Mouse (Mus musculus): ENCODE data around the gene Slc25a12. TPM values are rescaled to one million over a fixed set of nuclear protein-coding genes. Genes with fewer than 3 reads are reported as not detected.
A peak's percentile ranks its signal among the peaks of the same experiment; 100 is the strongest.
"Not testable (repeated sequence)": the region's sequence is repeated elsewhere in the genome, so short reads cannot be mapped to it uniquely, and the experiment has no call there.

The Slc25a12 gene
- 27.3 and 29.2 TPM in 2 replicates for polyA plus RNA-seq (2015; fragmentation: Nextera tagmentation; extraction: Ambion mirVana)

DNA sequence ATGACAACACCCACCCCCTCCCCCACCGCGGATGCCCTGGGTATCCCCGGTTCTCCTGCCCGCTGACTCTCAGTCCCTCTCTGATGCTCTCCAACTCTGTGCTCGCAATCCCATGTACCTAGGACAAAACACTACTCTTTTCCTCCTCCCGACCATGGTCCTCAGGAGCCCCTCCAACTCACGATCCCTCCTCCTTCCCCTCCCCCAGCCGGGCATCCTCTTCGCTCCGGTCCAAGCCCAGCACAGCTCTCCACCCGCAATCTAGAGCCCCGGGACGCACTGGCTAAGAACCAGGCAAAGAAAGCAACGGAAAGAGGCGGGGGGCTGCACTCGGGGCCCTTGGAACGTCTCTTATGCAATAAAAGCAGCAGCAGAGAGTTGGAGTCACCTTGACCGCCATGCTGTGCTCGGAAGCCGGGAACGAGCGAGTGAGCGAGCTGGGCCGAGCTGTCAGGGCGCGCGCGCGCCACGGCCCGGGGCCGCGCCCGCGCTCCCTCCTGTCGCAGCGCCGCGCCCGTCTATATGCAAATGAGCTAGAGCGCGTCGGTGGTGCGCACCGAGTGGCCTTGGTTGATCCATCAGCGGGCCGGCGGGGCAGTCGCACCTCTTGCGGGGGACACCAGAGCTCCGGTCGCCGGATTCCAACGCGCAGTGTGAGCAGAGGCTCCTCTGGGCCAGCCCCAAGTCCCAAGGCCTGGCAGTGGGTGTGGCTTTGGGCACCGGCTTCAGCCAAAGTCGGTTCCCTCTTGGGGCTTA is at the start of gene Slc25a12:
Gene Slc25a12, minus strand, starts transcription at position 625 of the 756 bp plus-strand sequence.
- Histone ChIP-seq H3K4me2 (replicated peaks) (peak within 1 kb of the TSS; percentile 80), H3K27ac (peak within 1 kb of the TSS; percentile 58; the same call in 1 of the 2 replicates), H3K4me1 (replicated peaks) (no peaks in the 10 kb centered on the region), H3K36me3 (no peaks in the 10 kb centered on the region), H3K9me3 (no peaks in the 10 kb centered on the region), H3K27me3 (replicated peaks) (no peaks in the 10 kb centered on the region), H3K4me3 (replicated peaks) (peak within 1 kb of the TSS; percentile 70), H3K9ac (peak within 1 kb of the TSS; percentile 72)
- peak; percentile 97 for ATAC-seq
- WGBS: under 1% methylated on average over 57 of the region's 57 CpGs

DNA sequence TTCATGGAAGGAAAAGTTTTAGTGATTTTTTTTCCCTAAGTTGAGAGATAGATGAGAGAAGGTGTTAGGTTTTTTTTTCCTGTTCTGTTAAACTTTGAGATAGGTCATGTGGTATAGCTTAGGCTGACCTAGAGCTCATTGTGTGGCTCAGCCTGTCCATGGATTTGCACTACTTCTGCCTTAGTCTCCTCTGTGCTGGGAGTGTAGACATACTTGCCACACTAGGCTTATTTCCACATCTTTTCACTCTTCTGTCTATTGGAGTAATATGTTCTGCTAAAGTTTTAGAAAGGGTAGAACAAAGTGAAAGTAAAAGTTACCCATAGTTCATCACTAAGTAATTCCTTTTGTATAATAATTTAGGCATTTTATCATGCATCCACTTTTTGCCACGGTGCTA is 38.1 kb upstream of the Slc25a12 start:
- no peak overlapping the region for H3K4me3 ChIP-seq (replicated peaks)
- no peaks in the 10 kb centered on the region for H3K9me3 ChIP-seq
- H3K36me3 ChIP-seq: no peaks in the 10 kb centered on the region
- no peak overlapping the region for H3K4me2 ChIP-seq (replicated peaks)
- no peaks in the 10 kb centered on the region for H3K27me3 ChIP-seq (replicated peaks)
- no peak overlapping the region for H3K9ac ChIP-seq
- no peak overlapping the region for H3K27ac ChIP-seq
- WGBS: 88% methylated on average over 1 of the region's 1 CpGs
- ATAC-seq: no peak
- H3K4me1 ChIP-seq (replicated peaks): no peaks in the 10 kb centered on the region

DNA sequence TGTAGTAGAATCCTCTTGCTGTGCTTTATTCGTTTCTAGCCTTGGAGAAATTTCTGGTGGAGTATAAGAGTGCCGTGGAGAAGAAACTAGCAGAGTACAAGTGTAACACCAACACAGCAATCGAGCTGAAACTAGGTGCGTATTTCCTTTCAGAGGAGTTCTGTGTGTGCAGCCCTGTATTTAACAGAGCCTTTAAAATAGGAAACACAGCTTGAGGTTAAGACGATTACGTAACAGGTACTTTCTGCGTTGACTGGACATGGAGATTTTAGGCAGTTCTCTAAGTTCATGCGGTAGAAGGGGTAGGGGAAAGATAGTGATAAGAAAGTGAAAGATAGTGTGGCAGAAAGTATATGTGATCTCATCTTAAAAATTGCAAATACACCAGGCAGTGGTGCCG is 22.3 kb upstream of the Slc25a12 start:
- Histone ChIP-seq H3K36me3 (peaks cover 8% of the 10 kb centered on the region; the same call in 1 of the 2 replicates), H3K9me3 (no peaks in the 10 kb centered on the region), H3K27ac (no peak overlapping the region), H3K4me2 (replicated peaks) (peak overlapping the region; percentile 74), H3K9ac (peak overlapping the region; percentile 92), H3K4me1 (replicated peaks) (no peaks in the 10 kb centered on the region), H3K27me3 (replicated peaks) (no peaks in the 10 kb centered on the region), H3K4me3 (replicated peaks) (peak overlapping the region; percentile 99)
- 55% methylated on average over 9 of the region's 9 CpGs for WGBS
- no peak for ATAC-seq

DNA sequence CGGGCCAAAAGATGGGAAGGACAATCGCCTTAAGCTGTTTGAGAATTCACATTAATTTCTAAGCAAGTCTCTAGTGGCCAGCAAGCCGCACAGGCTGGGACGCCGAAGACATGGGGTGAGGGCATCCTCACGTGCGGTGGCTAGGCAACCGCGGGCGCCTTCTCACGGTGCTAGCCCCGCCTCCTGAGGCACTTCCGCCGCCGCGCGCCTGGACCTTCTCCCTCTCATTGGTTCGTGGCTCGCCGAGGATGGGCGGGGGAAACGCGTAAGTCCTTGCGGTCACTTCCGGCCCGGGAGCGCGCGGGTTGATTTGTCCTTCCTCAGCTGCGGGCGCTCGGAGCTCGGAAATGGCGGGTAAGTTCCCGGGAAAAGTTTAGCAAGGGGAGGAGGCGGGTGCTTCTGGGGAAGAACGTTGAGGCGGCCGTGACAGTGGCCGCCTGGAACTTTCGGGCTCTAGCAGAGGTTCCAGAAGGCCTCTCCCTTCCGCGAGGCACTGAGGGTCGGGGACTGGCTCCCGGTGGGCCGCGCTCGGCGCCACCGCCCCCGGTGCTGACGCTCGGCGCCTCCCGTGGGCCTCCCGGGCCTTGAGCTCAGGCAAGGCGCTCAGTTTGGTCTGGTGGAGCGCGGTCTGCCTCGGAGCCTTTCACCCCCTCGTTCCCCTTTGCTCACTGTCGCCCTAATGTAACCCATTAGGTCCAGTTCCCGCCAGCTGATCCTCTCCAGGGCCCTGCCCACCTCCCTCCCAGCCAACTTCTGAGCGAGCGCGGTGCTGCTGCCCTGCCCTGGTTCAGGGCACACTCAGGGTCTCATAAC is 21.6 kb upstream of the Slc25a12 start, which contains the start of gene Hat1:
Gene Hat1, plus strand, starts transcription at position 8 of the 813 bp plus-strand sequence.
- peaks cover 8% of the 10 kb centered on the region; the same call in 1 of the 2 replicates for H3K36me3 ChIP-seq
- H3K9ac ChIP-seq: peak within 1 kb of the TSS; percentile 92
- peak within 1 kb of the TSS; percentile 99 for H3K4me3 ChIP-seq (replicated peaks)
- peak within 1 kb of the TSS; percentile 84 for H3K27ac ChIP-seq
- peak; percentile 99 for ATAC-seq
- H3K27me3 ChIP-seq (replicated peaks): no peaks in the 10 kb centered on the region
- H3K4me2 ChIP-seq (replicated peaks): peak within 1 kb of the TSS; percentile 74
- H3K4me1 ChIP-seq (replicated peaks): no peaks in the 10 kb centered on the region
- under 1% methylated on average over 66 of the region's 66 CpGs for WGBS
- H3K9me3 ChIP-seq: no peaks in the 10 kb centered on the region

DNA sequence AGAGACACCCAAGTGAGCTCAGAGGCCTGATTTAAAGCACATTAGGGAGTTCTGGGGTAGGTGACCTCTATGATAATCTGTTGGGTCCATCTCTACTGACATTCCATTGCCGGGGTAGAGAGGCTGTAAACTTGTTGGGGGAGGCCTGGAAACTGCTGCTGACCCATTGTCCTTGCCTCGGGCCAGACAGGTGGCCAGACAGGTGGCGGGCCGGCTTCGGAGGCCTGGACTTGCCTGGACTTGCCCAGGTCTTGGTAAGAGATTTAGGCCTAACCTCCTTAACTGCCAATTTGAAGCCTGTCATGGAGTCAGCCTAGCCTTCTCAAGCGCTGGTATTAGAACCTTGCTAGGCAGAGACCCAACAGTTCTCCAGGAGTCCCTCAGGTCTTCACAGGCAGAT is 20.2 kb upstream of the Slc25a12 start:
- ATAC-seq: no peak
- no peaks in the 10 kb centered on the region for H3K4me1 ChIP-seq (replicated peaks)
- no peak overlapping the region for H3K27ac ChIP-seq
- peaks cover 5% of the 10 kb centered on the region; the same call in 1 of the 2 replicates for H3K36me3 ChIP-seq
- 84% methylated on average over 6 of the region's 6 CpGs for WGBS
- no peak overlapping the region for H3K9ac ChIP-seq
- H3K27me3 ChIP-seq (replicated peaks): no peaks in the 10 kb centered on the region
- no peak overlapping the region for H3K4me3 ChIP-seq (replicated peaks)
- no peak overlapping the region for H3K4me2 ChIP-seq (replicated peaks)
- no peaks in the 10 kb centered on the region for H3K9me3 ChIP-seq

DNA sequence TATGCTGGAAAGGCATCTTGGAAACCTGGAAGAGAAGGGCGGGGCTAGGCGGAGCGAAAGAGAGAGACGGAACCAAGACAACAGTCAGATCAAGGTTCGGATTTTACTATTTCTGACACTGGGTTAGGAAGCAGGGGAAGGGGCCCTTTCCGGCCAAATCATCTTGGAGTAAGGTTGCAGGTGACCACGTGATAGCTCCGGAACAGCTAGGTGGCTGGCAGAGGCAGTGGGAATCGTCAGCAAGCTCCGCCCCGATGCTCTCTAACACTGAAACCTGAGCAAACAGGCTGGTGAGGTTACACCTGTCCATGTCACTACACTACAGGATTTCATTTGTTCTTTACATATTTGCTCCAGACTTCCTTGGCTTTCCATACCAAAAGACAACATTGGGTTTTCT is 16.3 kb upstream of the Slc25a12 start:
- Histone ChIP-seq H3K27ac (no peak overlapping the region), H3K9ac (no peak overlapping the region), H3K9me3 (no peaks in the 10 kb centered on the region), H3K4me2 (replicated peaks) (peak overlapping the region; percentile 28), H3K27me3 (replicated peaks) (no peaks in the 10 kb centered on the region), H3K4me1 (replicated peaks) (no peaks in the 10 kb centered on the region), H3K4me3 (replicated peaks) (0 out of 2 replicates have a peak overlapping the region, but pooled peaks have one; percentile 7), H3K36me3 (no peaks in the 10 kb centered on the region)
- ATAC-seq: peak; percentile 59
- WGBS: 34% methylated on average over 11 of the region's 11 CpGs

DNA sequence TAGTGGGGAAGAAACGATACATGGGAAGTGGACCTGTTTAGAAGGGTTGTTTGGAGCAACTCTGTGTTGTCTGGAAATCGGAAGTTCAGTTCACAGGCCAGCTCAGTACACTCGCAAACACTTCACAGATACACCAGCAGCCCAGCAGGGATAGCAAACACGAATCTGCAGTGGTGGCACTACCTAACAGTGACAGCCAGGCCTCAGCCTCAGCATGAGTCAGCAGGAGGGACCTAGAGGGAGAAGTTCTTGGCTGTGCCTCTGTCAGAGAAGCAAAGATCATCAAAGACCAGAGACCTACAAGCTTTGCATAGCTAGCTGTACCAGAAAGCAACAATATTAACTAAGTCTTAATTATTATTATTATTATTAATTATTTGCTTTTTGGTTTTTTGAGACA is 14.4 kb upstream of the Slc25a12 start:
- WGBS: 69% methylated on average over 4 of the region's 4 CpGs

DNA sequence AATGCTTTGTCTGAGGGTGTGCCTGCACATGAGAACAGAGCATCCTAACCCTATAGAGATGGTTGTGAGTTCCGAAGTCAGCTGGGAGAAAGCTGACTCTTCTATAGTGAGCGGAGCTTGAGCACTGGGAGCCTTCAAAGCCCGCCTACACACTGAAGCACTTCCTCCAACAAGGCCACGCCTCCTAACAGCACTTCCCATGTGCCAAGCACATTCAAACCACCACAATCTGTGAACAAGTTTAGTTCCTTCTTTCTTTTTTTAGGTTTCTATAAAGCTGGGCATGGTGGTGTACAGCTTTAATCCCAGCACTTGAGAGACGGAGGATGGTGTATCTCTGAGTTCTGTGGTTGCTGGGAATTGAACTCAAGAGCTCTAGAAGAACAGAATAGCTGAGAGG is 9.9 kb upstream of the Slc25a12 start:
- H3K4me2 ChIP-seq (replicated peaks): no peak overlapping the region
- no peak for ATAC-seq
- no peaks in the 10 kb centered on the region for H3K9me3 ChIP-seq
- H3K27me3 ChIP-seq (replicated peaks): no peaks in the 10 kb centered on the region
- no peak overlapping the region for H3K9ac ChIP-seq
- H3K4me1 ChIP-seq (replicated peaks): no peaks in the 10 kb centered on the region
- H3K36me3 ChIP-seq: no peaks in the 10 kb centered on the region
- WGBS: 83% methylated on average over 5 of the region's 5 CpGs
- no peak overlapping the region for H3K27ac ChIP-seq
- no peak overlapping the region for H3K4me3 ChIP-seq (replicated peaks)

More for the DNA sequence above, 14.4 kb upstream of the Slc25a12 start:
- no peak overlapping the region for H3K4me2 ChIP-seq (replicated peaks)
- H3K9me3 ChIP-seq: no peaks in the 10 kb centered on the region
- H3K4me1 ChIP-seq (replicated peaks): no peaks in the 10 kb centered on the region
- no peak for ATAC-seq
- H3K27me3 ChIP-seq (replicated peaks): no peaks in the 10 kb centered on the region
- H3K36me3 ChIP-seq: no peaks in the 10 kb centered on the region
- H3K27ac ChIP-seq: no peak overlapping the region
- no peak overlapping the region for H3K9ac ChIP-seq
- H3K4me3 ChIP-seq (replicated peaks): no peak overlapping the region

DNA sequence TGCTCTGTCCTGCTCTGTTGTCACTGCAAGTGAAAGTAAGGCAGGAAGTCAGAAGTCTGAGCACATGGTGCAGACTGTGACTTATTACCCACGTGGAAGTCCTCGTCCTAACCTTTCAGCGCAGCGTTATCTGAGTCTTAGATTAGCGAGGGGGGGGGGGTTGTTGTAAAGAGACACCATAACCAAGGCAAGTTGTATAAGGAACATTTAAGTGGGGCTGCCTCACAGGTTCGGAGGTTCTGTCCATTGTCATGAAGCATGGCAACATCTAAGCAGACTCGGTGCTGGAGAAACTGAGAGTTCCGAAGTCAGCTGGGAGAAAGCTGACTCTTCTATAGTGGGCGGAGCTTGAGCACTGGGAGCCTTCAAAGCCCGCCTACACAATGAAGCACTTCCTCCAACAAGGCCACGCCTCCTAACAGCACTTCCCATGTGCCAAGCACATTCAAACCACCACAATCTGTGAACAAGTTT is 8.9 kb upstream of the Slc25a12 start:
- Histone ChIP-seq H3K27ac (no peak overlapping the region), H3K4me3 (replicated peaks) (no peak overlapping the region), H3K9me3 (no peaks in the 10 kb centered on the region), H3K27me3 (replicated peaks) (no peaks in the 10 kb centered on the region), H3K36me3 (no peaks in the 10 kb centered on the region), H3K9ac (no peak overlapping the region), H3K4me2 (replicated peaks) (0 out of 2 replicates have a peak overlapping the region, but pooled peaks have one; percentile 31), H3K4me1 (replicated peaks) (no peaks in the 10 kb centered on the region)
- peak; percentile 47; the same call in 1 of the 2 replicates for ATAC-seq
- 32% methylated on average over 11 of the region's 11 CpGs for WGBS

DNA sequence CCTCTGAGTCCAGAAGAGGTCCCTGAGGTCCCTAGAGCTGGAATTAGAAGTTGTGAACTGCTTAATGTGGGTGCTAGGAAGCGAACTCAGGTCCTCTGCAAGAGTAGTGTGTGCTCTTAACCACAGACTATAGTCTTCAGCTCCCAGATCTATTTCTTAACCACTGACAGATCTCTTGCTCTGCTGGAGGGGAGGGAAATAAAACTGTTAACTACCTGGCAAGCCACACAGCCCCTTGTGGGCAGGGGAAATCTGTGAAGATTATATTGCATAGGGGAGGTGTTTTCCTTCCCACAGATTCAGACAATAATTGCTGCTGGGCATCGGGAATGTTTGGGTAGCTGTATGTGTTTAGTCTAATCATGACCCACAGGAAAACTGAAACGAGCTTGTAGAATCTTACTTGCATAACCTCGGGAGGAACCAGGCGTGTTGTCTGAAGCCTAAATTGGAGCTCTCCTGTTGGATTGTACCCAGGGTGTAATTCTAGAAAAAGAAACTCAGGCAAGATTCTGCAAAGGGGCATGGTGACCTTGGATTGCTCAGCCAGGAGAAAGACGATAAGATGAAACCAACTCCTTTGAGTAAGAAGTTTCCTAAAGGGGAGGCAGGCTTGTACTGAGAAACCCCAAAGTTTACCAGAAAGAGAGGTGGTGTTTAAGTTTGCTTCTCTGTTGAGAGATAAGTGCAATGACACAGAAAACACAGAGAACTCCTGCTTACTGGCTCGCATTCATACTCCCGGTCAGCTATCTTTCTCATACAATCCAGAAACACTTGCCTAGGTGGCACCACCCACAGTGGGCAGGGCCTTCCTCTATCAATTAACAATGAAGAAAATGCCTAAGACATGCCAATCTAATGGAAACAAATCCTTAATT is 7.0 kb upstream of the Slc25a12 start:
- no peaks in the 10 kb centered on the region for H3K27me3 ChIP-seq (replicated peaks)
- no peaks in the 10 kb centered on the region for H3K4me1 ChIP-seq (replicated peaks)
- no peak overlapping the region for H3K9ac ChIP-seq
- H3K36me3 ChIP-seq: no peaks in the 10 kb centered on the region
- no peak overlapping the region for H3K4me3 ChIP-seq (replicated peaks)
- H3K27ac ChIP-seq: no peak overlapping the region
- ATAC-seq: no peak
- no peaks in the 10 kb centered on the region for H3K9me3 ChIP-seq
- 55% methylated on average over 8 of the region's 8 CpGs for WGBS
- H3K4me2 ChIP-seq (replicated peaks): no peak overlapping the region

DNA sequence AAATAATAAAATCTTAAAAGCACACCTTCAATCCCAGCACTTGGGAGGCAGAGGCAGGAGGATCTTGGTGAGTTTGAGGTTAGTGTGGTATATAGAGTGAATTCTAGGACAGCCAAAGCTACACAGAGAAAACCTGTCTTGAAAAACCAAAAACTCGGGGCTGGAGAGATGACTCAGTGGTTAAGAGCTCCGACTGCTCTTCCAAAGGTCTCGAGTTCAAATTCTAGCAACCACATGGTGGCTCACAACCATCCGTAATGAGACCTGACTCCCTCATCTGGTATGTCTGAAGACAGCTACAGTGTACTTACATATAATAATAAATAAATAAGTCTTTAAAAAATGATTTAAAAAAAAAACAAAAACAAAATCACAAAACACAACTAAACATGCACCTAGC is 4.7 kb upstream of the Slc25a12 start:
- not testable (repeated sequence) for H3K27ac ChIP-seq; H3K4me2 ChIP-seq (replicated peaks); H3K9me3 ChIP-seq; H3K36me3 ChIP-seq; H3K4me1 ChIP-seq (replicated peaks); H3K4me3 ChIP-seq (replicated peaks); H3K27me3 ChIP-seq (replicated peaks); ATAC-seq; H3K9ac ChIP-seq
- 88% methylated on average over 4 of the region's 4 CpGs for WGBS
